Mouse (Mus musculus): ENCODE data around the gene Rbm39. TPM values are rescaled to one million over a fixed set of nuclear protein-coding genes. Genes with fewer than 3 reads are reported as not detected.

The Rbm39 gene
- polyA plus RNA-seq (2015; fragmentation: Nextera tagmentation; extraction: Ambion mirVana), result 340 and 572 TPM in 2 replicates

DNA sequence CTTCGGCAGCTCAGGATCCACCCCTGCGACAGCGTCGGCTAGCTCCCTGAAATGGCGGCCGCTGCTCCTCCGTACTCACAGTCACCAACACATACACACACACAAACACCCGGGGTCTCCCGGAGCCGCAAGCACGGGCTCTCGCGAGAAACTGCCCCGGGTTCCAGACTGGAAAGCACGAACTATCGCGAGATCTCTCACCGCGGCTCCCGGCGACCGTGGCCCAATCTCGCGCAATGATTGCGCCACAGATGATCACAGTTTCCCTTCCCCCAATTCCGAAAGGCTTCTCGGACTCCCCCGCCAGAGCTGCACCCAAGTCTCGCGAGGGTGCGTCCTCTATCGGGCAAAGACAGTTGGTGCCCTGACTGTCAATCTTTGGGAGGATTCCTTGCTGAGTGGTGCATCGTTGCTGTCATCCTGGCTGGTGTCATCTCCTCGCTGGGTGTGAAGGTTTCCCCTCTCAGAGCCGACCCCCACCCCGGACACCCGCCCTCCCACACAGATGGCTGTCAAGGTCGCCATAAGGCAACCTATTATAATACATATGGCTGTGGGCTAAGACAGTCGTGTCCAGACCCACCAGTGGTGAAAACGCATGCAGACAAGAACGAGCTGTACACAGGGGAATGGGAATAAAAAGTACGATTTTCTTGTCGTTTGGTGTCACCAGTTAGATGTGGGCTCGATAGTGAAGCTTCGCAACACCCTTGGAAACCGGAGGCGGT, at the start of gene Rbm39:
Rbm39 (minus strand) TSS at position 145 of the 728 bp plus-strand sequence.

DNA sequence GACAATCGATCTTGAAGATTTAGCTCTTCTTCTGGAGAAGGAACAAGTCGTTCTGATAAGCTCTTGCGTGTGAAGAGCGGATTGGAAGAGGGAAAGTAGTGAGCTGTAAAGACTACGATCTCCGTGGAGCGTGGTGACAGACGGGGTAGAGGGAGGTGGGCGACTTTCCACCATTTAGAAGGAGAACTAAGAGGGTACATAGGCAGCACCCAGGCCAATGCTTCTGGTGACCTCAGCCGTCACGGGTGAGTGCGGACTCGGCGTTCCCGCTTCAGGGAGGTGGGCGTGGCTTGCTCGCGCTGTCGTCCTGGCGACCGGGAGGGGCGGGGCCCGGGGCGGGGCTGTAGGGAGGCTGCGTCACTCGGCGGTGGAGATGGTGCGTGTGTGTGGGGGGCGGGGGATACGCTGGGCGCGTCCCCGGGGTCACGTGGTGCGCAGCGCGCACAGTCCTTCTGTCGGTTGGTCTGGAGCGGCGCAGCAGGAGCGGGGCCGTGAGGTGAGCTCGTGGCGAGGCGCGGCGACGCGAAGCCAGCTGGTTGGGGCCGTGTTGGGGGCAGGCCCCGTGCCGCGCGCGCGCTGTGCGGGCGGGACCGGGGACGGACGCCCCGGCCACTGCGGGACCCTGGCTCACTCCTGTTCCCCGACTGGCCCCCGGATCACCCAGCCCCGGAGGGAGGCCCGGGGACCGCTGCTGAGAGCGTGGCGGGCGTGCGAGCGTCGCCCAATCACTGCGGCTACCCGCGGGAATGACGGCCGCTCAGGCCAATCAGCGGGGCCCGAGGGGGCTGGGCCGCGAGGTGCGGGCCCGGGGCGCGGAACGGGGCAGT, 16.5 kb upstream of the Rbm39 start, which contains the start of gene Phf20:
Phf20 (plus strand) TSS at position 165 of the 827 bp plus-strand sequence.

GRCm38 (mm10) chr2:156143953-156144724, 35.9 kb downstream of the Rbm39 start, which contains the start of the genes Romo1 and Nfs1:
Gene Romo1 (plus strand): TSS chr2:156144039.
Gene Nfs1 (minus strand): TSS chr2:156144186.

DNA sequence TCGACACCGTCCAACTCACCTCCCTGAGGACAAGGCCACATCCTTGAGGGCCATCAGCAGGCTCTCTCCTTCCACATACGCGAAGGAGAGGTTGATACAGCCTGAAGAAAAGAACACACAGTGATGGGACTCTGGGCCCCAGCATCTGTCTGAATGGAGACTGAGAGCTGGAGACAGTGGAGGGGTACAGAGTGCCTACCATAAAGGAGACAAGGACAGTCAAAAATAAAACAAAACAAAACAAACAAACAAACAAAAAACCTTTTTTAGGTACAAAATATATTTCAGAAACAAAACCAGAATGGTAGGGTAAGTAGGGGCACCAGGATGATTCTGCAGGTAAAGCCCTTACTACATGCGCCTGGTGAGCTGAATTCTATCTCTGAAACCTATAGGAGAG, 53.0 kb downstream of the Rbm39 start, which contains the start of gene Gm28036:
Gm28036 (minus strand) TSS at position 101 of the 400 bp plus-strand sequence.

GRCm38 (mm10) chr2:156111358-156112079, 68.5 kb downstream of the Rbm39 start, which contains the start of the genes Cpne1 and Rbm12:
Gene Cpne1 (minus strand): TSS chr2:156111965.
Gene Rbm12 (minus strand): TSS chr2:156111978.

Other genes with a start within 250 kb of the Rbm39 start
- 80.5 and 107 TPM in 2 replicates for gene Uqcc1, start 249.9 kb downstream of the Rbm39 start, polyA plus RNA-seq (2015; fragmentation: Nextera tagmentation; extraction: Ambion mirVana)
- gene Gm15557, start 239.5 kb downstream of the Rbm39 start, polyA plus RNA-seq (2015; fragmentation: Nextera tagmentation; extraction: Ambion mirVana), result 0.19 and 0.97 TPM in 2 replicates
- gene Gdf5, start 234.9 kb downstream of the Rbm39 start, polyA plus RNA-seq (2015; fragmentation: Nextera tagmentation; extraction: Ambion mirVana), result 0.63 and 0.97 TPM in 2 replicates
- 5.5 and 9.7 TPM in 2 replicates for gene Cep250, start 223.8 kb downstream of the Rbm39 start, polyA plus RNA-seq (2015; fragmentation: Nextera tagmentation; extraction: Ambion mirVana)
- 1.1 and 2.0 TPM in 2 replicates for gene 6430550D23Rik, start 172.3 kb downstream of the Rbm39 start, polyA plus RNA-seq (2015; fragmentation: Nextera tagmentation; extraction: Ambion mirVana)
- gene Ergic3, start 172.2 kb downstream of the Rbm39 start, polyA plus RNA-seq (2015; fragmentation: Nextera tagmentation; extraction: Ambion mirVana), result 226 and 249 TPM in 2 replicates
- 0.13 TPM in 1 of 2 replicates, not detected in the other for gene Fer1l4, start 127.3 kb downstream of the Rbm39 start, polyA plus RNA-seq (2015; fragmentation: Nextera tagmentation; extraction: Ambion mirVana)
- 2.7 and 4.2 TPM in 2 replicates for gene Spag4, start 115.1 kb downstream of the Rbm39 start, polyA plus RNA-seq (2015; fragmentation: Nextera tagmentation; extraction: Ambion mirVana)
- gene Cpne1, start 68.3 kb downstream of the Rbm39 start, polyA plus RNA-seq (2015; fragmentation: Nextera tagmentation; extraction: Ambion mirVana), result 26.5 and 28.3 TPM in 2 replicates
- 8.5 and 12.1 TPM in 2 replicates for gene Rbm12, start 68.3 kb downstream of the Rbm39 start, polyA plus RNA-seq (2015; fragmentation: Nextera tagmentation; extraction: Ambion mirVana)
- gene Gm28036, start 53.1 kb downstream of the Rbm39 start, polyA plus RNA-seq (2015; fragmentation: Nextera tagmentation; extraction: Ambion mirVana), result 4.5 and 7.1 TPM in 2 replicates
- gene Romo1, start 36.2 kb downstream of the Rbm39 start, polyA plus RNA-seq (2015; fragmentation: Nextera tagmentation; extraction: Ambion mirVana), result 691 and 754 TPM in 2 replicates
- 66.9 and 114 TPM in 2 replicates for gene Nfs1, start 36.1 kb downstream of the Rbm39 start, polyA plus RNA-seq (2015; fragmentation: Nextera tagmentation; extraction: Ambion mirVana)
- gene Phf20, start 16.2 kb upstream of the Rbm39 start, polyA plus RNA-seq (2015; fragmentation: Nextera tagmentation; extraction: Ambion mirVana), result 45.5 and 52.4 TPM in 2 replicates
- 8.2 and 10.0 TPM in 2 replicates for gene Cnbd2, start 132.1 kb upstream of the Rbm39 start, polyA plus RNA-seq (2015; fragmentation: Nextera tagmentation; extraction: Ambion mirVana)
- gene Scand1, start 132.5 kb upstream of the Rbm39 start, polyA plus RNA-seq (2015; fragmentation: Nextera tagmentation; extraction: Ambion mirVana), result 190 and 208 TPM in 2 replicates
- gene Epb41l1, start 240.7 kb upstream of the Rbm39 start, polyA plus RNA-seq (2015; fragmentation: Nextera tagmentation; extraction: Ambion mirVana), result 2.3 and 2.6 TPM in 2 replicates